Mouse (Mus musculus): ENCODE data around the gene Egfl6.

Gene Egfl6

GRCm38 (mm10) chrX:166584947-166585824, at the start of gene Egfl6:
Gene Egfl6 (minus strand): TSS chrX:166585720.
- peak; percentile 11 for DNase-seq

- DNase-seq: no peak
Observed at GRCm38 (mm10) chrX:166626866-166627570, 41.5 kb upstream of the Egfl6 start.

GRCm38 (mm10) chrX:166626174-166626573, 40.7 kb upstream of the Egfl6 start:
- DNase-seq: peak; percentile 8

- no peak for DNase-seq
Observed at GRCm38 (mm10) chrX:166623176-166623575, 37.7 kb upstream of the Egfl6 start.

- DNase-seq: no peak
Observed at GRCm38 (mm10) chrX:166621560-166622301, 36.2 kb upstream of the Egfl6 start.

- DNase-seq: no peak
Observed at GRCm38 (mm10) chrX:166620900-166621299, 35.4 kb upstream of the Egfl6 start.

- DNase-seq: no peak
Observed at GRCm38 (mm10) chrX:166619084-166619483, 33.6 kb upstream of the Egfl6 start.

GRCm38 (mm10) chrX:166615191-166615590, 29.7 kb upstream of the Egfl6 start:
- DNase-seq: no peak

- no peak for DNase-seq
Observed at GRCm38 (mm10) chrX:166576111-166576510, 9.4 kb downstream of the Egfl6 start.

- DNase-seq: no peak
Observed at GRCm38 (mm10) chrX:166565983-166566382, 19.5 kb downstream of the Egfl6 start.

GRCm38 (mm10) chrX:166565401-166565800, 20.1 kb downstream of the Egfl6 start:
- no peak for DNase-seq

GRCm38 (mm10) chrX:166564900-166565299, 20.6 kb downstream of the Egfl6 start:
- no peak for DNase-seq

- no peak for DNase-seq
Observed at GRCm38 (mm10) chrX:166559333-166559732, 26.2 kb downstream of the Egfl6 start.

- no peak for DNase-seq
Observed at GRCm38 (mm10) chrX:166552355-166552754, 33.2 kb downstream of the Egfl6 start.

GRCm38 (mm10) chrX:166546495-166546894, 39.0 kb downstream of the Egfl6 start:
- DNase-seq: no peak

- no peak for DNase-seq
Observed at GRCm38 (mm10) chrX:166535138-166535537, 50.4 kb downstream of the Egfl6 start.

- DNase-seq: no peak
Observed at GRCm38 (mm10) chrX:166533432-166533831, 52.1 kb downstream of the Egfl6 start.

GRCm38 (mm10) chrX:166531671-166532070, 53.8 kb downstream of the Egfl6 start:
- no peak for DNase-seq

GRCm38 (mm10) chrX:166528126-166528525, 57.4 kb downstream of the Egfl6 start:
- no peak for DNase-seq

- no peak for DNase-seq
Observed at GRCm38 (mm10) chrX:166525637-166526315, 59.7 kb downstream of the Egfl6 start.

GRCm38 (mm10) chrX:166520782-166521181, 64.7 kb downstream of the Egfl6 start:
- no peak for DNase-seq

- no peak for DNase-seq
Observed at GRCm38 (mm10) chrX:166518345-166518744, 67.2 kb downstream of the Egfl6 start, which contains the start of gene Tceanc. Gene Tceanc (minus strand): TSS chrX:166518567.

- no peak for DNase-seq
Observed at GRCm38 (mm10) chrX:166516631-166517030, 68.9 kb downstream of the Egfl6 start.
